Mouse (Mus musculus) mature B cell (primary cell): Measurements from ENCODE around the gene Nhs.

Experiments used
- in situ Hi-C: fragments of 300-500 bp; cut with MboI; formaldehyde crosslinking; loops from 2 replicates; pipeline ENCODE4 v1.14.3; 2019

The Nhs gene

DNA sequence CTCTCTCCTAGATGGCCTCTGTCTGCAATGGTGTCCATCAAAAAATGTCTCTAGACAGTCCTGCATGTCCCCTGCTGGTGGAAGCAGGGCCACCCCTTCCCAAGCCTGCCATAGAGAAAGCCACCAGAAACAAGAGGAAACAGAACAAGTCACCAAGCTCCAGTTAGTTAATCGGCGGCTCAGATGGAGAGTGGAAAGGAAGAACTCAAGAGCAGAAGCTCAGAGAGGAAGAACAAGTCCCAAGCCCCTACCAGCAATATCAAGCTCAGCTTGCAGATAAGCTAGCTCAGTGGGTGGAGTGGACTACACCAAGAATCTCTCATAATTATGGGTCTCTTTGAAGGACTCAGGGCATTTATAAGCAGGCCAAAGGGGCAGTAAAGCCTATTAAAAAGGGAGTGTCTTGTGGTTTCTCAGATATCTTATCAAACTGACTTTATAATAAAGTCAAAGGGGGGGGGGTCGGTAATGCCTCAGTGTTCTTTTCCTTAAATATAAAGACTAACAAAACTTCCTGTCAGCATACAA is 139.4 kb downstream of the Nhs start:
- in situ Hi-C loops: no loop called here

DNA sequence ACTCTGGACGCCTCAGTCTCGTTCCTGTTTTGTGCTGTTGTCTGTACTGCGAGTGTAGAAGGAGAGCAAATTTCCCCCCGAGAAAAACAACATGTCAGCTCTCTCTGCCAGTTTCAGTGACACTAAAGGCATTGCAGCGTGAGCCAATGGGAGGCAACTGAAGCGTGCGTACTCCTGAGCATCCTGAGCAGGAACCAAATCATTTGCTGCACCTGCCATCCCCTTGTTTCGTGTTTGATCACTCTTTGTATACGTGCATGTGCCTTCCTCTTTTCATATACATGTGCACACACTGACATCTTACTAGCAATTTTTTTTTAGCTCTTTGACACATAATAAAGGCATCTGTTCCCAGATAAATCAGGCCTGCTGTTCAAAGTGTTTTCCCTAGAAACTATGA is 142.1 kb downstream of the Nhs start:
- in situ Hi-C loops: no loop called here

DNA sequence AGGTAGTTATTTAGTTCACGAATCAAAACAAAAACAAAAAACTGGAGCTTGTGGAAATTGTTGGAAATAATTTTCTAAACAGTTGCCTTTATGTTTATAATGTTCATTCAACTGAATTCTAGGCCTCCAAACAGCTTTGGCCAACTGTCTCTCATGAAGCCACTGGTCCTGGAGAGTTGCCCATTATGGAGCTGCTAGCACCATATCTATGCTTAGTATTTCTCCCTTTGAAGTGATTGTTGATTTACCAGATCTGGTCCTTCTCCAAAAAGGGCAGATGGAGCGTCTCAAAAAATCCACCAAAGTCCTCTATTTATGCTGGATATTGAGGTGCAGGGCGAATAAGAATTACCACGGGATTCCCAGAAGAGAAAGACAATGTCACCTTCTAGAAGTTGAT is 147.0 kb downstream of the Nhs start:
- in situ Hi-C loops: no loop called here

DNA sequence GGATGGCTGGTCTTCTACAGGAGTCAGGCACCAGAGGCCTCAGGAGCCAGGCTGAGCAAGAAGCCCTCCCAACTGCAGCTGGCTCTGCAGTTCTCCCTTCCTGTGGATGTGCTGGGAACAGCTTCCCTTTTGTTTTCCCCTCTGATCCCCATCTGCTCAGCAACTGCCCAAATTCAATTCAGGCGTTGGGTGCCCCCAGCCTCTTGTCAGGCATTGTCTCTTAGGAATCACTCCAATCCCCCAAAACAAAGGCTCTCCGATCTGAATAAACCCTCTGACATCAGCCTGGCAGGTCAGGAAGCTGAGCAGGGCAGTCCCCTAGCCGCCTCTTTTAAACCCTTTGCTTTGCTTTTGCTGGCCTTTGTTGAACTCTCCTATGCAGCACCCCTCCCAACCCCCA is 149.7 kb downstream of the Nhs start:
- in situ Hi-C loops: no loop called here

DNA sequence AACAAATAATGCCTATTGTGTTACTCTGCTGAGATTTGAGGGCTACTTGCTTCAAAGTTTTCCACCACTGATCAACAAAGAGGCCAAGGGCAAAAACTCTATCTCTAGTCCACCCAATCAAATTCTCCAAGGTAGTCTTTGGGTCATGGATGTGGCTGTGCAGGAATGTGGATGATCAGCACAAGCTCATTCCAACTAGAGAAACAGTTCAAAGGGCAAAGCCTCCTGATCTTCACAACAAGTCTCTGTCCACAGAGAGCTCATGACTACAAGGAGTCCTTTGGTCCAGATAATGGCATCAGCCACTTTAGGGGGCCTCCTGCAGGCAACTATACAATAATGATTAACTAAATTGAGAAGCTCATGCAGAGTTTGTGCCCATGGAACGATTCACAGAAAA is 155.7 kb downstream of the Nhs start:
- in situ Hi-C loops: no loop called here

DNA sequence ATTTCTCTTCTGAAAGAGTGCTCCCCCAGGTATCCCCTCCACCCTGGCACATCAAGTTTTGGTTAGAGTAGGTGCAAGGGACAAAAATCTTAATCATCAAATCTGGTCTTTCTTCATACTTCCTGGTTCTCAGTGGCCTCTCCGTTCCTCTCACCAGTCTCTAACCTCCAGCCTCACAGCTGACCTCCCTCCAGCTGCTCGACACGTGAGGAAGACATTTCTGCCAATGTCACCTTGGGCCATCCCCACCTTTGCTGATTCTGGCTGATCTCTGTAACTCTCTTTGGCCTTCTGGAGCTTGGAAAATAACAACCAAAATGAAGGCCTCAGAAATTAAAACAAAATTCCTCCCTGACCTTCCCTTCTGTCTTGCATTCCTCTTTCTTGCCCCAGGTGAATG is 160.7 kb downstream of the Nhs start:
- in situ Hi-C loops: no loop called here

DNA sequence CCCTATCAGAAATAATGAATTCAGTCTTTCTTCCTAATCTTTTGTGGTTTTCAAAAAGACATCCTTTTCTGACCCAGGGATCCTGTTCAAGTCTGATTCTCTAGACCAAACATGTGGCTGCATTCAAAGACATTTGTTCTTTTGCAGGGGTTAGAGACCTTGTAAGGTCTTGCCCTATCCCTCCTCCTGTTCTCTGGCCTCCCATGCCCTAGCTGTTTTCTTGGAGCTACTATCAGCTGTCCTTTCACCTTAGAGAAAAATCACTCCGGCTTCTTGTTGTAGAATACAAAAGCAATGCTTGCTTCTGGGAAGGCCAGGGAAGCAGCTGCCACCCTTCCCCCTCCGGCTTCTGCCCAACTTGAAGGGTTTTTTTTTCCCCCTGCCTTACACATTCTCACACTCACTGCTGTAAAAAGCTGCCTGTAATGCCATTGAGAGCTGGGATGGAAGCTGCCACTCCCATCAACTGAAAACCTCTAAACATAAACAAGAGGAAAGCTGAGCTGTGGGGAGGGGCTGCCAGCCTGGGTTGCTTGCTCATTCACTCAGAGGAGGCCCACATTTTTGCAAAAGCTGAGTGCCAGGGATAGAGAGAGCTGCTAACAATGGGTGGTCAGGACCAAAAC is 162.2 kb downstream of the Nhs start:
- in situ Hi-C loops: no loop called here

DNA sequence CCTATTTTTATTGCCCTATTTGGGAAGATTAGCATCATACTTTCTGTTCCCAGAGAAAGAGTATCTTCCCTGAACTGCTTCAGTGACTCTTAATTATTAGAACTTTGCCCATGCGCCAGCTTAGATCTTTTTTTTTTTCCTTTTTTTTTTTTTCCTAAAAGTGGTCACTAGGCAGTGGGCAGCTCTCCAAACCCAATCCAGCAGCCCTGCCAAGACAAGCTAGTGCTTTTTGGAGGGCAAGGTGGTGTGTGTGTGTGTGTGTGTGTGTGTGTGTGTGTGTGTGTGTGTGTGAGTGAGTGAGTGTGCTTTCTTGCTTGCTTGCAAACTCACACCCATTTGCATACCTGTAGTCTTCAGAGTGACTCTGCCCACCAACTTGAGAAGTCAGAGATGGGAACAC is 169.4 kb downstream of the Nhs start:
- in situ Hi-C loops: no loop called here

DNA sequence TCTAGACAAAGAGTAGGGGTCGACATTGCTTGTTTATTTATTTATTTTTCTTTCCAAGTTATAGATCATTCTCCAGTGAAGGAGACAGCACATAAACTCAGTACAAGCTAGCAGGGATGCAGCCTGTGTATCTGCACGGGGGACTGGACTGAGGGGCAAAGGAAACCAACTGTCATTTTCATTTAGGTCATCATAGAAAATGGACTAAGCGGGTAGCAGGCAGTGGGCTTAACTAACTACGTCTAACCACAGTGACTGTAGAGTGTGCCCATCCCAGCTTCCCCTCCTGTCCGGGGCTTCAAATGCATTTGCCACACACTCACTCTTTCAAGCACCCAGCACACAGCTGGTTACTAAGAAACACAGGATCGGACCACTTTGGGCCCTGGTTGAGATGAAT is 174.6 kb downstream of the Nhs start:
- in situ Hi-C loops: no loop called here

DNA sequence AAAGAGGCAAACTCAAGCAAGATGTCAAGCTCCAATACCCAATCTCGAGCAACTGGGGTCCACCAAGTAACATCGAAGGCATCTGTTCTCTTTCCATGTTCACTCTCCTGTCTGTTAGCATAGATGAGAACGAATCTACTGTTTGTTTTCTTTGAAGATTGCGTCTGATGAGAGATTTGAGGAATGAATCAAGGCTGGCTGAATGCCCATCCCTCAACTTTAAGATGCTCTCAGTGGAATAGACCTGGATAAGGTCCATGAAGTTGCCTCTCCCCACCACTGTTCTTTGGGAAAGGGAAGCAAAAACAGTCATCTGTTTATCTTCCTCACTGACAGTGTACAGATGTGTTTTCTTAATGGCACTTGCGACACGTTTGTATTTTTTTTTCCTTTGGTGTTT is 178.1 kb downstream of the Nhs start:
- in situ Hi-C loops: no loop called here

DNA sequence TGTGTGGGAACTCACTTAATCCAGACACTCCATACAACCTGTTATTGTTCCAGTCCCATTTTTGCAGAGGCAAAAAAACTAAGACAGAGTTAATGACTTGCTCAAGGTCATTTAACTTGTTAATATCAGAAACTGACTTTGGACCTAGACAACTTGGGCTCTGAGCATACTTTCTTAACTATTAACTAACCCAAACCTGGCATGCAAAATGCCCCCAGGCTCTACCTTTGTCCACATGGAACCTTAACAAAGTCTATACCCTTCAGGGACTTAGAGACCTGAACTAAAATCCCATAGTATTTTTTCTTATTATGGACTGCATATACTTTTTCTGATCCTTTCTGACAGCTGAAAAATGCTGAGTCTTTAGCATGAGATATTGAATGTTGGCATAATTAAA is 179.6 kb downstream of the Nhs start:
- in situ Hi-C loops: no loop called here

DNA sequence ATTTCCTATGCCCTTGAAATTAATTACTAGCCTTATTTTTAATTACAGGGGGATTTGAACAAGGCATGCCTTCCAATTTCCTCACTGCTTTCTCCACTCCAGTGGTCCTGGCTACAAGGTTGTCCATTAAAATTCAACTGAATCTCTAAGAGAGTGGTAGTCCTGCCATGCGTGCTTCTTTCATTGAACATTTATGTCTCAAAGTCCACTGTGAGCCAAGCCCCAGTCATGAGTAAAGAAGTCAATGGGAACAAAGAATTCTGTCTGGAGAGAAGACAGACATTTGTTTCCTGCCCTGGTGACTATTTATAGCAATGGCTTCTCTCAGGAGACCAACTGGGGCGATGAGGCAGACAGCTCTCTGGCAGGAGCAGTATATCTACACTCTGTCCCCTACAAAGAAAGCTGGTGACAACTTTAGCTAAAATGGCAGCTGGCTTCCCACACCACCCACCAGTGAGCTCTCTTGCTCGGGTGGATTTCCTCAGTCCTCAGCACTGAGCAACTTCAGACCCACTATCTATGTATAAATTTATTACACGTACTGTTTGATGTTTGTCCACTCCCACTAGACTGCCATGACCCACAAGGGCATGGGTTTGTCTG is 182.2 kb downstream of the Nhs start:
- in situ Hi-C loops: no loop called here

DNA sequence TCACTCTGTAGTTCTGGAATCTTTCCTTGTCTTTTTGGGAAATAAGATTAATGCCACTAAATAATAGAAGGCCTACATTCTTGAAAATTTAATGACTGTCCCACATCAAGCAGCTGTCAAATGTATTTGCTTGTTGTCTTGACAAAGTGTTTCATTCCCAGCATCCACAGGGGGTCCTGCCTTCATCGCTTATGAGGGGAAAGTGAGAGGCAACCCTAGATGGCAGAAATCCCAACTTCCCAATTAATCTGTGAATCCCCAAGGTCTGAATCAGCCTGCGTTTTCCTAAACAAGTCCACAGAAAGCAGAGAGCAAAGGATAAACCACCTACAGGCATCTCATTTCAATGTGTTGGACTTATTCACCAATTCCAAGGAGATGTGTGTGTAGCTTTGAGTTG is 183.2 kb downstream of the Nhs start:
- in situ Hi-C loops: no loop called here

DNA sequence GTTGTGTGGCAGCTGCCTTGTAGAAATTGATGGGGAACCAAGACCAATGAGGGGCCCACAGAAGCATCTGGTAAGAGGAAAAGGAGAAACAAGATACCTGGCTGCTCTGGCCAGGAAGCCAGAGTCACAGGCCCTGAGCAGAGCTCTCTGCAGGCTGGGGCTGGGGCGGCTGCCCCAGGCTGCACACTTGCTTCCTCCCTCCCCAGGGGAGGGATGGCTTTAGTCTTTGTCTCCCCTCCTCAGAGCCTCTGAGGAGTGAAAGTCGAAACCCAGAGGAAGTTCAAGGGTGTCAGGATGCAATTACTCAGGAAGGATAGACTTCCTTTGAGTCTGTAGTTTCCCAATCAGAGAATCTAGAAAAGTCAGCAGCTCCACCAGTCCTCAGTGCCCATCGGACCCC is 186.0 kb downstream of the Nhs start:
- in situ Hi-C loops: no loop called here

DNA sequence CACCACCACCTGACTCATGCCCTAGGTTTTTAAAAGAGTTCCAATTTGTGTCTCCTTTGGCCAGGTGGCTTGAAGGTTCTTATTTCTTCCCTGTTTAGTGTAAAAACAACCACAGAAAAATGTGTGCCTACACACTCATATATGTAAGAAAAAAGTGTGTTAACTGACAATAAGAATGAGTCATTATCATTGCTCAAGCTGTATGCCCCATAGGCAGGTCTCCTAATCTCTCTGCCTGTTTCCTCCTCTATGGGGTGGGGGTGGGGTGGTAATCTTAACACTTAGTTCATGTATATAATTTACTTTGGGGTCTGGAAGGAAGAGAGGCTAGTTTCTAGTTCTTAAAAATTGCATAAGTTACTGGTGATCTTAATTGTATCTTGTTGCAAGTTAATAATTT is 186.8 kb downstream of the Nhs start:
- in situ Hi-C loops: no loop called here

DNA sequence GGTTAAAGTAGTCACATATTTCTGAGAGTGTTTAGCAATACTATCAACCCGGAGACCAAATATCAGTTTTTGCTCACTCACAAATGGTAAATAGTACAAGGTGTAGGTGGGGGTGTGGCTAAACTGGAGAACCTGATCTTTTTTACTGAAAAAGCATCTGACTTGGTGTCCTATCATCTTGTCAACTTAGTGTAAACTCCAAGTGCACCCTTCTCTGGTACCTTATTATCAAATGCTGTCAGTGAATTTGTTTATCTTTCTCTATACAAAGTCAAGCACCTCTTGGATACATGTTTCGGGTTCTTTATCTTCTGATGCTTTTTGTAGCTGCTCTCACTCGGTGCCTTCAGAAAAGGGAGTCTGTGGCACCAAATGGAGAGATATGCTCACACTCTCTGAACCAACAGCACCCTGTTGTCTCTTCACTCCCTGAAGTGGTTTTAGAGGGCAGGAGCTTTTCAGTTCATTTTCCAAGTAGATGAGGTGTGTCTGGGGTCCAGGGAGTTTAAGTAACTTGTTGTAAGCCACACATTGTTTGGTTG is 187.5 kb downstream of the Nhs start:
- in situ Hi-C loops: no loop called here

DNA sequence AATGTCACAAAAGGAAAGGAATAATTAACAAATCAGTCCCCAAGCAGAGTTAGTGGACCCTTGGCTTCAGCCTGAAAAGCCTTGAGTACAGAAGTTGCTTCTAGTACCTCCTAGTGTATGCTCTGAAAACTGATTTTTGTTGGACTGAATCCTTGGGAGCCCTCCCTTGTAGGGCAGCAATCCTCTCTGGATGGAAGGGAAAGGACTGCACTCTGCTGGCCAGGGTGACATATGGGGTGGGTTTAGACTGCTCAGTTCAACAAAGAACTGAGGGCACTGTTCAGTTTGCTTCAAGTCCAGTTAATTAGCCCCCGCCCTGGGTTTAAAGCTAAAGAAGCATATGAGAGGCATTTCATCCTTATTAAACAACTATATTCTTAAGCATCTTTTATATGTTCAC is 188.4 kb downstream of the Nhs start:
- in situ Hi-C loops: no loop called here

DNA sequence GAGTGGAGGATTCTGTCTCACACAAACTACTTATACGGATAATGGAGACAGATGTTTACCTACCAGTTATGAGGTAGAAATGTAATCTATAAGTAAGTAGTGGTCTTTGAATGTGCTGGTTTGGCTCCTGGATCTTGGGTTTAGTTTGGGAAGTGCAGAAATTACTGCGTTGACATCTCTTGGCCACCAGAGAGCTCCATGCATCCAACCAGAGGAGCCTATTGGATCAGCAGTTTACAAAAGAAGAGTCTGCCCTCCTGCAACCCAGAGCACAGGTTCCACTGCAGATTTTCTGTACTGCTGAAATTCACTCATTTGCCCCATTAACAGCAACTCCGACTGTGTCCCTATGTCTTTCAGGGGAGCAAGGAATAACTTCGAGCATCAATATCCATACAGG is 191.8 kb downstream of the Nhs start:
- in situ Hi-C loops: no loop called here

DNA sequence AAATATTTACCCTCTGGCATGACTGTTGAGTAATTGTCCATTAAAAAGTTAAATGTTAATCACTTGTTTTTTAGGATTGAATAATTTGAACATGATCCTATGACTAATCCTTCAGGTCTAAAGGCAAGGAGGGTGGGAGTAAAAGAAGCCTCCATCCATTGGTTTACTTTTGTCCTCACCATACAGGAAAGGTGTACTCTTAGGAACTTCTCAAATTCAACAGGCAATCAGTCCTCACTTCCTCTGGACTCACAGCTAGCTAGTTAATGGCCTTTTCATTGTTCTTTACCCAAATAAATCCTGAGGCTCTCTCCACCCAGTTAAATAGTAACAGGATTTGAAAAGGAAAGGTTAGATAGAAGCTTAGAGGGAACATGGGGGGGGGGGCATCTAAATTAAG is 196.2 kb downstream of the Nhs start:
- in situ Hi-C loops: no loop called here

DNA sequence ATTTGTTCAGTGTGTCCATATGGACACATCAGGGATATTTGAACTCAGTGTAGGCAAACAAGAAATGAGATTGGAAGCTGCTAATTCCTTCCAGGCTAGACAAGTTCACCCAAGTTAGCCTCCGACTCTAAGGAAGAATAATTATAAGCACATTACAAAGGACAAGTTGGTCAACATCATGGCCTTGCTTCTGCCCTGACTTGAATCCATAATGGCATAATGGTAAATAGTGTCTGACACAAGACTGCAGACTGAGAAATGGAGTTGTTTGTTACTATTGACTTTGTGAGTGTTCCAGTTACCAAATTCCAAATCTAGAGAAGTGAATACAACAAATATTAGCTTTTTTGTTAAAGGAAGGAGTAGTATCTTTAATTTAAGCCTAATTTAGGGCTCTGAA is 196.7 kb downstream of the Nhs start:
- in situ Hi-C loops: no loop called here

DNA sequence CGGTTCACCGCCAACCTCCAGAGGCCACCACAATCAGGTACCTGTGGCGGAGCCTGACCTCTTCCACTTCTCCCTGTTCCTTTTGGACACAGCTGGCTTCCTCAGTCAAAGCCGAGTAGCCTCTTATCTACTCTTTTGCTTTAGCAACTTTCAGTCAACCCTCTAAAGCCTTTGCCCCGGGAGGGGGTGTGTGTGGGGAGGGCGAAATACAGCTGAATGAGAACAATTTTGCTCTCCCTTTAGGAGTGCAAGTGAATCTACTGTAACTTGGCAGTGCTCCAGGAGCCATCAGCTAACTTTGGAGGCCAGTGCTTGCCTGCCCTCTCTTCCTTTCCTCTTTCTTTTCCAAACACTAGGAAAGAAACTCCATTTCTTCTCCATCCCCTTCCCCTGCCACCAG is 197.8 kb downstream of the Nhs start:
- in situ Hi-C loops: no loop called here

DNA sequence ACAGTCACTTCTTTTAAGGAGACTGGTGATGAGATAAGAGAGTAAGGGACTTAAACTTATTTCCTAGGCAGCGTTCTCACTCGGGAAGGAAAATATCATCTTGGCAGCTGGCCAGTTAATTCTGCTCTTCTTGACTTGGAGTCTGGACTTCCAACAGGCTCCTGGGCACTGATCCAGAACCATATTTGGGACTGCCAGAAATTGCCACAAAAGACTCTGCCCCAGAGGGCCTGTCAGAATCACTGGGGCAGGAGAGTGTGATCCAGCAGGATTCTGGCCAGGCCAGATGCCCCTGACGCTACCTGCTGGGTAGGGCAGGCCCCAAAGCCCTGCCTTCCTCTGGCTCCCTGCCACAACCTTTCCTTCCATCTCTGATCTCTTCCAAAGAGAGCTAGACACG is 198.4 kb downstream of the Nhs start:
- in situ Hi-C loops: no loop called here

DNA sequence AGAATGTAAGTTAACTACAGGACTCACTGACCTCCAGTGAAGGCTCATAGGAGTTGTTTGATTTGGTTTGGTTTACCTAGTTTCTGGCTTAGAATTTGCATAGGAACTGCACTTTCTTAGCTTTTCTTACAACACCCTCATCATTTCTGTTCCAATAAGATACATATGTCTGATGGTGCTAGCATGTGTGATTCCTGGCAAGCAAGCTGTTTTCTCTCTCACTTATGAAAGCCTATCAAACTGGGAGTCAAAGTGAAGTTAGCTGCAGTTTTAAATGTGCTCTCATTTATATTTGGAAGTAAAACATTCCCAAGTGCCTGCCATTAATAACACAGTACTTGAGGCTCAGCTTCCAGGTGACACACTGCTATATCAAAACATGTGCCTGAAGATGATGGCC is 207.2 kb downstream of the Nhs start:
- in situ Hi-C loops: no loop called here
